Mouse (Mus musculus): ENCODE measurements around the gene Wwc1. TPM values are rescaled to one million over a fixed set of nuclear protein-coding genes. Genes with fewer than 3 reads are reported as not detected.

The Wwc1 gene
- polyA plus RNA-seq, 1 experiment from 2014 or later, result 9.5 TPM

DNA sequence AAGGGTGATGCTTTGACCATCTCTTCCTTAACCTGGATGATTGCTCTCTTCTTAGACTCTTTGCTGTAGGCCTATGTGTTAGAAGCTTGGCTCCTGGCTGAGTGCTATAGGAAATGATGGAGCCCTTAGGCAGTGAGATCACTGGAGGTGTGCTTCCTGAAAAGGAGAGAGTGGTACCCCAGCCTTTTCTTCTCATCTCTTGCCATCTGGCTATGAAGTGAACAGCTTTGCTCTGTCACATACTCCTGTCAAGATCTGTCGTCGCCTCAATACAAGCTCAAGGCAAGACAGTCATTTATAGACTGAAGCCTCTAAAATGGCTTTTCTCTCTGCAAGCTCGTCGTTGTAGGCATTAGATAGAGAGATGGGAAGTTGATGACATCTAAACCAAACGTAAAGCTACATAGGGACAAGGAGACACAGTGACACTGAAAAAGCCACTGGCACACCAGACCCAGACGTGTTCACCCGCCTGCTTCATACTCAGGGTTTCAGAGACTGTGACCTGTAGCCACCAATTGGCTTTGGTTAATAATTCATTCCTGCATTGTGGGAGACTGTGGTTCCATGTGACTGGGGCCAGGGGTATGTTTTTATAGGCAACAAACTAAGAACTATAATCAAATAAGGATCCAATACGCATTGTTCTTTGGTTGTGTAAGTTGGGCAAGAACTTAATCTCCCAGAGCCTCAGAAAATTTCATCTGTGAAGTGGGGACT is 63.7 kb downstream of the Wwc1 start:
- Histone ChIP-seq H3K4me1 (ENCODE audit: control insufficient read depth, insufficient read depth, low read length) (peaks cover 24% of the 10 kb centered on the region), H3K36me3 (ENCODE audit: control insufficient read depth, insufficient read depth, low read length) (no peaks in the 10 kb centered on the region), H3K9me3 (ENCODE audit: control insufficient read depth, low read length) (no peaks in the 10 kb centered on the region), H3K4me2 (replicated peaks; ENCODE audit: low read depth, low read length) (no peak overlapping the region), H3K4me3 (ENCODE audit: low read length) (no peak overlapping the region), H3K27ac (ENCODE audit: low read depth, low read length) (peak overlapping the region; percentile 15; the same call in 1 of the 2 replicates), H3K9ac (ENCODE audit: low read depth, low read length) (no peak overlapping the region), H3K27me3 (ENCODE audit: control insufficient read depth, insufficient read depth, low read length) (no peaks in the 10 kb centered on the region)
- ATAC-seq (ENCODE audit: low FRiP score, low TSS enrichment), result no peak
- 53% methylated on average over 8 of the region's 8 CpGs for WGBS

DNA sequence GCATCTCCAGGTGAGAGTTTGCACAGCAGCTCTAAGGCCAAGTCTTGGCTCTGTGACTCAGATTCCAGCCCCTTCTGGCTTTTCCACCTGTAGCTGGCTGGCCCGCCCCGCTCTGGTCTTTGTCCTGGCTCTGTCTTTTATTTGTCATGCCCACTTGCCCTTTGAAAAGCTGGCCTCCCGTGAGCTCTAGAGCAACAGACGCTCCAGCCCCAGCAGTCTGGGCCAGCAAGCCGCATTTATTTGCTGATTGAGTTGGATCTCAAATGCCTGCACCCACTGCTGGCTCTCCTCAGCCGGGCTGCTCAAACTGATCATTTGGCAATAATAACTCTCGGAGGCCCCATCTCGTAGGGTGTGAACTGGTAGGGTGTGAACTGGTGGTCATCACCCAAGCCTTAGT is 64.8 kb downstream of the Wwc1 start:
- no peak for ATAC-seq (ENCODE audit: low FRiP score, low TSS enrichment)
- H3K4me3 ChIP-seq (ENCODE audit: low read length), result no peak overlapping the region
- H3K4me2 ChIP-seq (replicated peaks; ENCODE audit: low read depth, low read length), result no peak overlapping the region
- no peaks in the 10 kb centered on the region for H3K27me3 ChIP-seq (ENCODE audit: control insufficient read depth, insufficient read depth, low read length)
- H3K27ac ChIP-seq (ENCODE audit: low read depth, low read length), result peak overlapping the region; percentile 47; the same call in 1 of the 2 replicates
- H3K36me3 ChIP-seq (ENCODE audit: control insufficient read depth, insufficient read depth, low read length), result no peaks in the 10 kb centered on the region
- H3K4me1 ChIP-seq (ENCODE audit: control insufficient read depth, insufficient read depth, low read length), result peaks cover 19% of the 10 kb centered on the region
- no peak overlapping the region for H3K9ac ChIP-seq (ENCODE audit: low read depth, low read length)
- no peaks in the 10 kb centered on the region for H3K9me3 ChIP-seq (ENCODE audit: control insufficient read depth, low read length)
- 50% methylated on average over 8 of the region's 8 CpGs for WGBS

DNA sequence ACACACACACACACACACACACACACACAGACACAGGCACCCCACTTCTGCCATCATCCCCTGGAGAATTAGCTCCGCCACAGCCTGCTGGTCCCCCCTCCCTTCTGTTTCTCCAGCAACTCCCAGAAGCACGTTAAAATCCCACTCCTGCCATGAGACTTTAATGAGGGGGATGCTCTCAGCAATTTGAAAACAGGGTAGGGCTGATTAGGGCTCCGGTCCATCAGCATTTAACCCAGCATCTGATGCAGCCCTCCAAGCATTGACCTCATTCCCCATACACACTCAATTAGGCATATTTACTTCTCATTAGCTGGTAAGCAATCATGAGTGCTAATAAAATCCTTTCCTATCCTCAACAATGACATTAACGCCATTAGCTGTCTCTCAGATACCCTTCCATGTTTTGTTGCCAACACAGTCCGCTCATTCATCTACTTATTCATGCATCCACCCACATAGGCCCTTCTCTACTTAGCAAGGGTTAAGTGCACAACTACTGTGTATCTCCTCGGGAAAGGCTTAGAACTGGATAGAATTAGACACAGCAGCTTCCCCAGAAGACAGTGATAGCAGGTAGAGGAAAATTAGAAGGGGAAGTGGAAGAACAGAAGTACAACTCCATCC is 66.8 kb downstream of the Wwc1 start:
- ATAC-seq (ENCODE audit: low FRiP score, low TSS enrichment), result no peak
- WGBS, result 72% methylated on average over 6 of the region's 6 CpGs
- no peaks in the 10 kb centered on the region for H3K9me3 ChIP-seq (ENCODE audit: control insufficient read depth, low read length)
- H3K9ac ChIP-seq (ENCODE audit: low read depth, low read length), result no peak overlapping the region
- H3K4me2 ChIP-seq (replicated peaks; ENCODE audit: low read depth, low read length), result no peak overlapping the region
- no peaks in the 10 kb centered on the region; the same call in 1 of the 2 replicates for H3K36me3 ChIP-seq (ENCODE audit: control insufficient read depth, insufficient read depth, low read length)
- H3K4me1 ChIP-seq (ENCODE audit: control insufficient read depth, insufficient read depth, low read length), result peaks cover 16% of the 10 kb centered on the region
- no peaks in the 10 kb centered on the region for H3K27me3 ChIP-seq (ENCODE audit: control insufficient read depth, insufficient read depth, low read length)
- H3K27ac ChIP-seq (ENCODE audit: low read depth, low read length), result no peak overlapping the region
- H3K4me3 ChIP-seq (ENCODE audit: low read length), result no peak overlapping the region

DNA sequence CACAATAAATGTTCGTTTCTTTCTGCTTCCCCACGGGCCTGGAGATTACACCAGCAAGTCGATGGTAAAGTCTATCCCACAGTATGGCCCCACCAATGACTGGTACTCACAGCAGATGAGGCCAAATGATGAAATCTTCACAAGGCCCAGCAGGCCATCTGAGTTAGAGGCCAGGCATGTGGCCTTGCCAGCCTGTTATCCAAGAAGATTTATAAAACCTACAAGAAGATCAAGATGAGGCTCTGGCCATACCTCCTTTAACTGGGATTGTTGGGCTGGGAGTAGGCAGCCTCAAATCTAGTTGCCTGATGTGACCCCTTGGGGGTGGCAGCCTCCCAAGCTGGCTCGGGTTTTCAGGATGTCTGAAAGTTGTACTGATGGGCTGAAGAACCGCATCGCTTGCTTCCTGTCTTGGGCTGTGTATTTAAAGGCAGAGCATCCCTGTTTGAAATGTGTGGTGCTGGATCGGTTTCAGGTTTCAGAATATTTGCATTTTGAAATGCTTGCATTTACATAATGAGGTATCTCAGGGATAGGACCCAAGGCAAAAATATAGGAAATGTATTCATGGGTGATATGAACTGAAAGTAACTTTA is 75.3 kb downstream of the Wwc1 start:
- no peaks in the 10 kb centered on the region for H3K4me1 ChIP-seq (ENCODE audit: control insufficient read depth, insufficient read depth, low read length)
- H3K4me2 ChIP-seq (replicated peaks; ENCODE audit: low read depth, low read length), result no peak overlapping the region
- WGBS, result 84% methylated on average over 7 of the region's 7 CpGs
- no peaks in the 10 kb centered on the region for H3K9me3 ChIP-seq (ENCODE audit: control insufficient read depth, low read length)
- no peak overlapping the region for H3K27ac ChIP-seq (ENCODE audit: low read depth, low read length)
- H3K27me3 ChIP-seq (ENCODE audit: control insufficient read depth, insufficient read depth, low read length), result no peaks in the 10 kb centered on the region
- no peak overlapping the region for H3K4me3 ChIP-seq (ENCODE audit: low read length)
- no peaks in the 10 kb centered on the region; the same call in 1 of the 2 replicates for H3K36me3 ChIP-seq (ENCODE audit: control insufficient read depth, insufficient read depth, low read length)
- no peak for ATAC-seq (ENCODE audit: low FRiP score, low TSS enrichment)
- no peak overlapping the region for H3K9ac ChIP-seq (ENCODE audit: low read depth, low read length)

DNA sequence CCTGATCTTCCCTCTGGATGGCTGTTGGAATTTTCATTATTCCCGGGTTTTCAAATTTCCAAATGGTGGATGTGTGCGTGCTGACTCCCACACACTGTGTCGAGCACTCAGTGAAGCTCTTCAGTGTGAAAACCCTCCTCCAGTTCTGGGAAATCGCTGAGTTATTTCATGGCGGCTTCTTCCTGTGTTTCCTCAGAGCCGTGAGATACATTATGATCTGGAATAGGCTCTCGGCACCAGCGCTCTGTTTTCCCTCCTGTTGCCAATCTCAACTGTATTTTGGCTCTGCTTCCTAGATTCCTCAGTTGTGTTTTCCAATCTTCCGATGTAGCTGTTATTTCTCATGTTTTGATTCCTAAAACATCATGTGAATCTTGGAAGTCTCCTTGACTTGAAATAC is 77.2 kb downstream of the Wwc1 start:
- Histone ChIP-seq H3K27me3 (ENCODE audit: control insufficient read depth, insufficient read depth, low read length) (no peaks in the 10 kb centered on the region), H3K4me3 (ENCODE audit: low read length) (no peak overlapping the region), H3K27ac (ENCODE audit: low read depth, low read length) (no peak overlapping the region), H3K9me3 (ENCODE audit: control insufficient read depth, low read length) (no peaks in the 10 kb centered on the region), H3K9ac (ENCODE audit: low read depth, low read length) (no peak overlapping the region), H3K4me2 (replicated peaks; ENCODE audit: low read depth, low read length) (no peak overlapping the region), H3K36me3 (ENCODE audit: control insufficient read depth, insufficient read depth, low read length) (no peaks in the 10 kb centered on the region), H3K4me1 (ENCODE audit: control insufficient read depth, insufficient read depth, low read length) (no peaks in the 10 kb centered on the region)
- ATAC-seq (ENCODE audit: low FRiP score, low TSS enrichment), result no peak
- 63% methylated on average over 9 of the region's 9 CpGs for WGBS

DNA sequence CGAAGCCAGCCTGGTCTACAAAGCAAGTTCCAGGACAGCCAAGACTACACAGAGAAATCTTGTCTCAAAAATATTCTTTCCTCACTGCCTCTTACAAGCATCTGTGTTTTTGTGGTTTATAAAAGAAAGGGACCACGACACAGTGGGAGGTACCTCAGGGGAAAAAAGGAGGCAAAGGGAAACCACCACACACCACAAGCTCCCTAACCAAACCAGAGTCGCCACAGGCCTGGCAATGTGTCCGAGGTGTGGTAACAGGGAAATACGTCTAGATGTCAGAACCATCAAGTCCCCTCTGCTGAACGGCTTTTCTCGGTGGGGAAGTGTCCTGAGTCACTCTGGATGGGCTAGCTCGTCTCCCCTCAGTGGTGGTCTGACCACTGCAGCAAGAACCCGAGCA is 80.4 kb downstream of the Wwc1 start:
- no peaks in the 10 kb centered on the region for H3K4me1 ChIP-seq (ENCODE audit: control insufficient read depth, insufficient read depth, low read length)
- H3K4me2 ChIP-seq (replicated peaks; ENCODE audit: low read depth, low read length), result no peak overlapping the region
- H3K9ac ChIP-seq (ENCODE audit: low read depth, low read length), result no peak overlapping the region
- H3K36me3 ChIP-seq (ENCODE audit: control insufficient read depth, insufficient read depth, low read length), result no peaks in the 10 kb centered on the region
- no peaks in the 10 kb centered on the region for H3K27me3 ChIP-seq (ENCODE audit: control insufficient read depth, insufficient read depth, low read length)
- WGBS, result 79% methylated on average over 9 of the region's 9 CpGs
- no peak overlapping the region for H3K27ac ChIP-seq (ENCODE audit: low read depth, low read length)
- no peak overlapping the region for H3K4me3 ChIP-seq (ENCODE audit: low read length)
- no peaks in the 10 kb centered on the region for H3K9me3 ChIP-seq (ENCODE audit: control insufficient read depth, low read length)
- ATAC-seq (ENCODE audit: low FRiP score, low TSS enrichment), result no peak

DNA sequence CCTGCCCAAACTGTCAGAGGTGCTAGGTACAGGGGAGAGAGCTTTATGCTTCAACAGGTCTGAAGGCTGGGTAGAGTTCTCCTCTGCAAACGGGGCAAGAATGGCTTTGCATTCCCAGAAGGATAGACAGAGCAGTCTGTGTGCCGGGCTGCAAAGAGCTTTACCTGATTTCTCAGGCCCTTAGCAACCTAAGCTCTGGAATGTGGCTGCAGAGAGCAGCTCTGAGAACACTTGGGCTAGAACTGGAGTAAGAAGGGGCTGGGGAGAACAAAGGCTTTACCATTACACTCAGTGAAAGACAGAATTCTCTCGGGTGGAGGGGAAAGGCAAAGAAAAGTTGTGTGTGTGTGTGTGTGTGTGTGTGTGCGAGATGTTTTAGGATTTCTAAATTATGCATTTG is 86.9 kb downstream of the Wwc1 start:
- Histone ChIP-seq H3K27me3 (ENCODE audit: control insufficient read depth, insufficient read depth, low read length) (no peaks in the 10 kb centered on the region), H3K27ac (ENCODE audit: low read depth, low read length) (no peak overlapping the region), H3K9ac (ENCODE audit: low read depth, low read length) (no peak overlapping the region), H3K4me1 (ENCODE audit: control insufficient read depth, insufficient read depth, low read length) (peaks cover 5% of the 10 kb centered on the region; the same call in 1 of the 2 replicates), H3K9me3 (ENCODE audit: control insufficient read depth, low read length) (no peaks in the 10 kb centered on the region), H3K4me2 (replicated peaks; ENCODE audit: low read depth, low read length) (no peak overlapping the region), H3K4me3 (ENCODE audit: low read length) (no peak overlapping the region), H3K36me3 (ENCODE audit: control insufficient read depth, insufficient read depth, low read length) (no peaks in the 10 kb centered on the region; the same call in 1 of the 2 replicates)
- no peak for ATAC-seq (ENCODE audit: low FRiP score, low TSS enrichment)
- WGBS, result 58% methylated on average over 4 of the region's 4 CpGs

DNA sequence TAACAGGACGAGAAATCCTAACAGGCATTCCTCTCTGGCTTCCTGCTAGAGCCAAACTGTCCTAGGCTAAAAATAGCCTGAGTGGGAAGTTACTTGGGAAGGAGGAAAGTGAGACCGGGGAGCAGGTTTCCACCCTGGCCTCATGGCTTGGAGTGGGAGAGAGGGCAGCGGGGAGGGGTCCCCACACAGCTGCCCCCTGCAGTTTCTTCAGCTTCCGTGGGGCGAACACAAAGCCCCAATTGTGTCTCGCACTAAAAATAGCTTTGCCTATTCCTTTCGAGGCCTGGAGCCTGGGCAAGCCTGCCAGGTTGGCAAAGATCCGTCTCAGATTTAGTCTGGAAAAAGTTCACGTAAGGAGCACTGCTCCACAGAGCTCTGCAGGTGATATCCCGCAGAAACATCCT is 87.3 kb downstream of the Wwc1 start:
- Histone ChIP-seq H3K27me3 (ENCODE audit: control insufficient read depth, insufficient read depth, low read length) (no peaks in the 10 kb centered on the region), H3K4me1 (ENCODE audit: control insufficient read depth, insufficient read depth, low read length) (peaks cover 5% of the 10 kb centered on the region; the same call in 1 of the 2 replicates), H3K27ac (ENCODE audit: low read depth, low read length) (no peak overlapping the region), H3K4me3 (ENCODE audit: low read length) (no peak overlapping the region), H3K9ac (ENCODE audit: low read depth, low read length) (no peak overlapping the region), H3K36me3 (ENCODE audit: control insufficient read depth, insufficient read depth, low read length) (no peaks in the 10 kb centered on the region; the same call in 1 of the 2 replicates), H3K4me2 (replicated peaks; ENCODE audit: low read depth, low read length) (no peak overlapping the region), H3K9me3 (ENCODE audit: control insufficient read depth, low read length) (no peaks in the 10 kb centered on the region)
- ATAC-seq (ENCODE audit: low FRiP score, low TSS enrichment), result no peak
- WGBS, result 54% methylated on average over 10 of the region's 10 CpGs

DNA sequence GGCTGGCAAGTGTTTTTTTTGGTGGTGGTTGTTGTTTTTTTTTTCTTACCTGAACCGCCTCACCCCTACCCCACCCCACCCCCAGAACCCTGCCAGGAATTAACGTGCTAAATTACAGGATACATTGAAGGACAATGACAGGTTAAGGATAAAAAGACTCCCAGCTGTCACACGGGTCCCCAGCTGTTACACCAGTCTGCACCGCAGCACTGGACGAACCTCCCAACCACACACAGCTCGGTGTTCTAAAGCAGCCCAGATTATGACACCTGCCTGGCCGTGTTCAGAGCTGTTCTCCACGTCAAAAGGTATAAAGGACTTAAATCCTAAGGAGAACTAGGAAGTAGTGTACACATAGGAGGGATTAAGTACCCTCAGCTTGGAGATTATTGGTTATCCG is 88.0 kb downstream of the Wwc1 start:
- H3K4me2 ChIP-seq (replicated peaks; ENCODE audit: low read depth, low read length), result no peak overlapping the region
- WGBS, result 64% methylated on average over 9 of the region's 9 CpGs
- H3K36me3 ChIP-seq (ENCODE audit: control insufficient read depth, insufficient read depth, low read length), result no peaks in the 10 kb centered on the region; the same call in 1 of the 2 replicates
- H3K9ac ChIP-seq (ENCODE audit: low read depth, low read length), result no peak overlapping the region
- H3K27ac ChIP-seq (ENCODE audit: low read depth, low read length), result no peak overlapping the region
- ATAC-seq (ENCODE audit: low FRiP score, low TSS enrichment), result no peak
- no peaks in the 10 kb centered on the region for H3K9me3 ChIP-seq (ENCODE audit: control insufficient read depth, low read length)
- H3K4me3 ChIP-seq (ENCODE audit: low read length), result no peak overlapping the region
- H3K27me3 ChIP-seq (ENCODE audit: control insufficient read depth, insufficient read depth, low read length), result no peaks in the 10 kb centered on the region
- H3K4me1 ChIP-seq (ENCODE audit: control insufficient read depth, insufficient read depth, low read length), result peaks cover 5% of the 10 kb centered on the region; the same call in 1 of the 2 replicates

Data from kidney, embryonic 14.5 days (tissue).